Mouse (Mus musculus): ENCODE measurements around the gene Epas1. TPM values are rescaled to one million over a fixed set of nuclear protein-coding genes. Genes with fewer than 3 reads are reported as not detected.

The Epas1 gene
- total and polyA plus RNA-seq, 3 experiments, result not detected

GRCm38 (mm10) chr17:86803653-86804052 is 50.2 kb downstream of the Epas1 start:
- H3K9ac ChIP-seq (ENCODE audit: control insufficient read depth, low read depth, low read length, poor library complexity, severe bottlenecking), result no peak overlapping the region
- no peaks in the 10 kb centered on the region for H3K9me3 ChIP-seq (replicated peaks; ENCODE audit: insufficient read depth, low read length)
- H3K79me2 ChIP-seq (ENCODE audit: control insufficient read depth, insufficient read depth, low read length, poor library complexity), result no peaks in the 10 kb centered on the region
- H3K36me3 ChIP-seq (ENCODE audit: control insufficient read depth in 1 of 2, insufficient read depth in 2 of 2, low read length in 2 of 2), result no peaks in the 10 kb centered on the region
- peaks cover 0 to 5% of the 10 kb centered on the region in 2 experiments; a peak in 1 of 4 replicates for H3K27me3 ChIP-seq (ENCODE audit: control insufficient read depth in 1 of 2, insufficient read depth in 2 of 2, low read length in 2 of 2)
- H3K27ac ChIP-seq (ENCODE audit: control insufficient read depth, low read depth, low read length), result no peak overlapping the region
- no peaks in the 10 kb centered on the region for H3K4me1 ChIP-seq (ENCODE audit: control insufficient read depth in 1 of 2, insufficient read depth in 2 of 2, low read length in 2 of 2)
- TF ChIP-seq KAT2A (conservative IDR thresholded peaks at IDR 0.05; ENCODE audit: low read depth, low read length) (no peak), HCFC1 (IDR thresholded peaks at IDR 0.05; ENCODE audit: low read depth, low read length) (no peak), CTCF (IDR thresholded peaks at IDR 0.05 in 2 of 3, conservative IDR thresholded peaks at IDR 0.05 in 1 of 3; ENCODE audit: control insufficient read depth in 1 of 3, insufficient read depth in 1 of 3, low read depth in 2 of 3, low read length in 3 of 3, poor library complexity in 1 of 3, severe bottlenecking in 1 of 3) (no peak), NELFE (IDR thresholded peaks at IDR 0.05; ENCODE audit: low read depth, low read length) (no peak), MAZ (IDR thresholded peaks at IDR 0.05; ENCODE audit: low read depth, low read length) (no peak), UBTF (IDR thresholded peaks at IDR 0.05; ENCODE audit: borderline replicate concordance, insufficient read depth, low read depth, low read length) (no peak), ZMIZ1 (IDR thresholded peaks at IDR 0.05; ENCODE audit: low read depth, low read length) (no peak), POLR2AphosphoS2 (IDR thresholded peaks at IDR 0.05; ENCODE audit: low read length) (no peak), MEF2A (IDR thresholded peaks at IDR 0.05; ENCODE audit: extremely low read depth, insufficient replicate concordance, low read depth, low read length, poor library complexity, severe bottlenecking) (no peak), MYB (IDR thresholded peaks at IDR 0.05; ENCODE audit: low read depth, low read length) (no peak), USF2 (IDR thresholded peaks at IDR 0.05; ENCODE audit: borderline replicate concordance in 1 of 2, insufficient read depth in 1 of 2, low read depth in 1 of 2, low read length in 2 of 2) (no peak), ZC3H11A (IDR thresholded peaks at IDR 0.05; ENCODE audit: low read depth, low read length) (no peak), MAFK (IDR thresholded peaks at IDR 0.05; ENCODE audit: borderline replicate concordance, low read depth, low read length) (no peak), CHD1 (IDR thresholded peaks at IDR 0.05; ENCODE audit: low read depth, low read length) (no peak), RCOR1 (IDR thresholded peaks at IDR 0.05; ENCODE audit: low read depth, low read length) (no peak), JUND (IDR thresholded peaks at IDR 0.05; ENCODE audit: low read depth, low read length) (no peak), EP300 (IDR thresholded peaks at IDR 0.05; ENCODE audit: low read depth in 1 of 2, low read length in 2 of 2) (no peak), MYC (IDR thresholded peaks at IDR 0.05; ENCODE audit: low read depth, low read length) (no peak), CHD2 (IDR thresholded peaks at IDR 0.05; ENCODE audit: low read length) (no peak), USF1 (IDR thresholded peaks at IDR 0.05; ENCODE audit: low read depth, low read length) (no peak)
- H3K4me3 ChIP-seq (ENCODE audit: control insufficient read depth in 1 of 2, insufficient read depth in 1 of 2, low read depth in 2 of 2, low read length in 2 of 2), result no peak overlapping the region
- DNase-seq (ENCODE audit: low read depth, low spot score), result no peak

- Histone ChIP-seq H3K9ac (ENCODE audit: control insufficient read depth, low read depth, low read length, poor library complexity, severe bottlenecking) (no peak overlapping the region), H3K4me3 (ENCODE audit: control insufficient read depth in 1 of 2, insufficient read depth in 1 of 2, low read depth in 2 of 2, low read length in 2 of 2) (no peak overlapping the region), H3K9me3 (replicated peaks; ENCODE audit: insufficient read depth, low read length) (no peaks in the 10 kb centered on the region), H3K36me3 (ENCODE audit: control insufficient read depth in 1 of 2, insufficient read depth in 2 of 2, low read length in 2 of 2) (no peaks in the 10 kb centered on the region), H3K4me1 (ENCODE audit: control insufficient read depth in 1 of 2, insufficient read depth in 2 of 2, low read length in 2 of 2) (no peaks in the 10 kb centered on the region), H3K79me2 (ENCODE audit: control insufficient read depth, insufficient read depth, low read length, poor library complexity) (no peaks in the 10 kb centered on the region), H3K27me3 (ENCODE audit: control insufficient read depth in 1 of 2, insufficient read depth in 2 of 2, low read length in 2 of 2) (no peaks in the 10 kb centered on the region), H3K27ac (ENCODE audit: control insufficient read depth, low read depth, low read length) (no peak overlapping the region)
- DNase-seq (ENCODE audit: low read depth, low spot score), result peak; percentile 53
- TF ChIP-seq USF1 (IDR thresholded peaks at IDR 0.05; ENCODE audit: low read depth, low read length), result no peak
- peak; percentile 21 to 83 (median 58) for TF ChIP-seq CTCF (IDR thresholded peaks at IDR 0.05 in 2 of 3, conservative IDR thresholded peaks at IDR 0.05 in 1 of 3; ENCODE audit: control insufficient read depth in 1 of 3, insufficient read depth in 1 of 3, low read depth in 2 of 3, low read length in 3 of 3, poor library complexity in 1 of 3, severe bottlenecking in 1 of 3)
- no peak for TF ChIP-seq USF2 (IDR thresholded peaks at IDR 0.05; ENCODE audit: borderline replicate concordance in 1 of 2, insufficient read depth in 1 of 2, low read depth in 1 of 2, low read length in 2 of 2)
- peak; percentile 91 for TF ChIP-seq SMC3 (IDR thresholded peaks at IDR 0.05; ENCODE audit: low read depth, low read length)
- peak; percentile 79 for TF ChIP-seq RAD21 (IDR thresholded peaks at IDR 0.05; ENCODE audit: low read depth, low read length)
- TF ChIP-seq ZC3H11A (IDR thresholded peaks at IDR 0.05; ENCODE audit: low read depth, low read length), result peak; percentile 76
- 0 out of 2 replicates have a peak, but pooled peaks have one; percentile 18 for TF ChIP-seq RCOR1 (IDR thresholded peaks at IDR 0.05; ENCODE audit: low read depth, low read length)
Observed at GRCm38 (mm10) chr17:86812029-86812428, 58.5 kb downstream of the Epas1 start.
